Mouse (Mus musculus) small intestine, adult 2 months (tissue): Measurements from ENCODE around the gene Adamts4.

ENCODE experiments used
- CTCF ChIP-seq: fragments of 200-500 bp; IDR thresholded peaks from 2 replicates; pipeline ENCODE4 v1.5.1; 2012; ENCODE audit warnings: low read depth, mild to moderate bottlenecking, control low read depth, inconsistent platforms, low read length, moderate library complexity, mixed read lengths; ENCODE audit not compliant: insufficient replicate concordance, insufficient read length; ENCODE audit errors: extremely low read depth
- POLR2A ChIP-seq: fragments of 200-500 bp; IDR thresholded peaks from 2 replicates; pipeline ENCODE4 v1.6.1; 2012; ENCODE audit warnings: low read depth, mild to moderate bottlenecking, control low read depth, inconsistent platforms, low read length, moderate library complexity

DNA sequence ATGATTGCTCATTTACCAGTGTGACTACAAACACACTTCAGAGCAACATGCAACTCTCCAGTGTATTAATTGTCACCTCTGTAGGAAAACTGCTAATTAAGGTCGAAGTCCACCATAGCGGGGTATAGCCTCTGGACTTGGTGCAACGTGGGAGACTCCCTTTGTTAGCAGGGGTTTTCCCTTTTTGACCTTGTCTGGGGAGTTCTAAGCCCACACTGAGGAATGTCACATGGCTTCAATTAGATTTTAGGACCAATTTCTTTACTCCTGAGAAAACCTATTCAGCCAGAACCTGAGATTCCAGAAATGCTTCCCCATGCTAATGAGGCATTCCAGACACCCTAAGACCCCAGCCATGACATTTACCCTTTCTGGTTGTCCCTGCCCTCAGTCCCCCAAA is 20.0 kb upstream of the Adamts4 start:
- TF ChIP-seq CTCF (no peak), POLR2A (no peak)
